Mouse (Mus musculus) cerebellum, adult 2 months (tissue): Measurements from ENCODE around the gene Lgmn.

Experiments used
- CTCF ChIP-seq: fragments of 200-500 bp; IDR thresholded peaks from 2 replicates; pipeline ENCODE4 v1.5.1; 2011; ENCODE audit warnings: low read depth, mild to moderate bottlenecking, control low read depth, low read length, moderate library complexity, borderline replicate concordance; ENCODE audit not compliant: insufficient read depth
- POLR2A ChIP-seq: fragments of 200-500 bp; IDR thresholded peaks from 2 replicates; pipeline ENCODE4 v1.6.1; 2011; ENCODE audit warnings: low read length, control low read depth, borderline replicate concordance; ENCODE audit not compliant: insufficient read depth

DNA sequence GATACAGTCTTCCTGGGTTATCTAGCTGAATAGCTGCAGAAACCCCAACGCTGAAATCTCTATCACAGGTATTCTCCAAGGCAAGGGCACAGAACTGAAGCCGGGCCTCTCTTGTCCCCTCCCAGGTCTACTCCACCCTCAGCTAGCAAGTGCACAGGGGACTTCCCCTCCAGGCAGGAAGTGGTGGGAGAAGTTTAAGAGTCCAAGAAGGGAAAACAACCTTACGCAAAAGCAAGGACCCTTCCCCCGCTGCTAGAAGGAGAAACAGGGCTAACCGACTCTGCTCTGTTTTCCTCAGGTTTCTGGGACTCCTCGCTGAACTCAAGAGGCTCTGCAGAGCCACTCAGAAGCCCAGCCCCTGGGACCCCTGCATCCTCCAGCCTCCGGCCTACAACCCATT is 71.5 kb downstream of the Lgmn start:
- TF ChIP-seq POLR2A (no peak), CTCF (no peak)
